Mouse (Mus musculus) bone marrow, adult 2 months (tissue): Measurements from ENCODE around the gene Gm3250.
"Not testable (repeated sequence)": the region's sequence is repeated elsewhere in the genome, so short reads cannot be mapped to it uniquely, and the experiment has no call there.

Source experiments
- CTCF ChIP-seq: fragments of 200-500 bp; IDR thresholded peaks from 2 replicates; pipeline ENCODE4 v1.5.1; 2011; ENCODE audit warnings: low read length, control low read depth; ENCODE audit not compliant: control insufficient read depth, insufficient read depth
- POLR2A ChIP-seq: fragments of 200-500 bp; IDR thresholded peaks from 2 replicates; pipeline ENCODE4 v1.6.1; 2011; ENCODE audit warnings: low read depth, mild to moderate bottlenecking, control low read depth, low read length, borderline replicate concordance; ENCODE audit not compliant: control insufficient read depth

GRCm38 (mm10) chr10:77741924-77742688 lies 40.2 kb downstream of the Gm3250 start, which contains the start of gene Gm18596:
- not testable (repeated sequence) for TF ChIP-seq POLR2A, CTCF
